Mouse (Mus musculus) frontal cortex, adult (tissue): ENCODE results near the gene Nol12.

Experiments used
- ATAC-seq: cut with Nextera tagmentation; 2 replicates; pipeline ENCODE4 v1.9.2; 2017; ENCODE audit warnings: mild to moderate bottlenecking, moderate library complexity, mixed read lengths; ENCODE audit not compliant: low TSS enrichment

Gene Nol12

DNA sequence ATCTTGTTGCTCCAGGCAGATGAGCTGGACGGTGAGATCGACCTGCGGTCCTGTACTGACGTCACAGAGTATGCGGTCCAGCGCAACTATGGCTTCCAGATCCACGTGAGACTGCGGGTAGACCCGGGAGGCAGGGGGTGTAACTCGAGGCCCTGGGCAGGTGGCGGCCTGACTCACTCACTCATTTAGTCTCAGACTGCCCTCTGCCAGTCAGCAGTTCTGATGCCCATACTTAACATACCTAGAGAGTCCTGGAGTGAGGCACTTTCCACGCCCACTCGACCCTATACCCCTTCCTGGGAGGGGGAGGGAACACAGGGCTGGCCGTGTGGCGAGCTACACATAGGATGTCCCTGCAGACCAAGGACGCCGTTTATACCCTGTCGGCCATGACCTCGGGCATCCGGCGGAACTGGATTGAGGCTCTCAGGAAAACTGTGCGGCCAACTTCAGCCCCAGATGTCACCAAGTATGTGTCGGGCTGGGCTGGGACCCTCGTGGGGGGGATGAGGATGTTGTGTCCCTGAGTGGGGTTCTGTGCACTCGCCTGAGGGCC lies 56.3 kb downstream of the Nol12 start:
- no peak for ATAC-seq

GRCm38 (mm10) chr15:78992235-78992634 lies 57.5 kb downstream of the Nol12 start:
- no peak for ATAC-seq

DNA sequence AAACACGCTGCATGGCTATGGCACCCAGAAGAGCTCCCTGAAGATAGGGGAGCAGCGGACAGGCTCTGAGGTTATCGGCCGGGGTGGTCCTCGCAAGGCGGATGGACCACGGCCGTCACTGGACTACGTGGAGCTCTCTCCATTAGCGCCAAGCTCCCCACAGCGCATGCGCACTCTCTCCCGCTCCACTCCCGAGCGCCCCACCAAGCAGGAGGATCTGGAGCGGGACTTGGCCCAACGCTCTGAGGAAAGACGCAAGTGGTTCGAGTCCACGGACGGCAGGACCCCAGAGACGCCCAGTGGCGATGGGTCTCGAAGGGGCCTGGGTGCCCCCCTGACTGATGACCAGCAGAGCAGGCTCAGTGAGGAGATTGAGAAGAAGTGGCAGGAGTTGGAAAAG lies 58.2 kb downstream of the Nol12 start:
- ATAC-seq = no peak
